Mouse (Mus musculus) testis, adult 2 months (tissue): ENCODE measurements around the gene Gata3. TPM values are rescaled to one million over a fixed set of nuclear protein-coding genes. Genes with fewer than 3 reads are reported as not detected.
A peak's percentile ranks its signal among the peaks of the same experiment; 100 is the strongest.

Experiments
- H3K27ac ChIP-seq: fragments of 200-500 bp; 2 replicates; pipeline ENCODE4 v1.5.1; 2012; ENCODE audit warnings: low read depth, low read length; ENCODE audit not compliant: control insufficient read depth, insufficient read depth
- H3K27me3 ChIP-seq: fragments of 200-500 bp; 2 replicates; pipeline ENCODE4 v1.6.1; 2012; ENCODE audit warnings: mild to moderate bottlenecking, low read length, moderate library complexity; ENCODE audit not compliant: control insufficient read depth, insufficient read depth
- H3K36me3 ChIP-seq: fragments of 200-500 bp; 2 replicates; pipeline ENCODE4 v1.6.1; 2012; ENCODE audit warnings: mild to moderate bottlenecking, low read length; ENCODE audit not compliant: control insufficient read depth, insufficient read depth
- H3K4me1 ChIP-seq: fragments of 200-500 bp; 2 replicates; pipeline ENCODE4 v1.6.1; 2012; ENCODE audit warnings: low read length; ENCODE audit not compliant: control insufficient read depth, insufficient read depth
- H3K4me3 ChIP-seq: fragments of 200-500 bp; 2 replicates; pipeline ENCODE4 v1.5.1; 2012; ENCODE audit warnings: low read depth, mild to moderate bottlenecking, low read length, moderate library complexity, mixed read lengths; ENCODE audit not compliant: control insufficient read depth
- CTCF ChIP-seq: fragments of 200-500 bp; IDR thresholded peaks from 2 replicates; pipeline ENCODE4 v1.5.1; 2012; ENCODE audit warnings: low read depth, mild to moderate bottlenecking, inconsistent platforms, low read length, moderate library complexity; ENCODE audit not compliant: control insufficient read depth, insufficient read depth, insufficient replicate concordance
- POLR2A ChIP-seq: fragments of 200-500 bp; IDR thresholded peaks from 2 replicates; pipeline ENCODE4 v1.6.1; 2012; ENCODE audit warnings: low read depth, mild to moderate bottlenecking, inconsistent platforms, low read length, moderate library complexity; ENCODE audit not compliant: control insufficient read depth
- polyA plus RNA-seq: library from polyadenylated mRNA; depleted of rRNA; stranded (reverse); fragments of >200 nt; gene quantifications from 2 replicates; pipeline ENCODE4 v1.2.3, GENCODE M21; 2012

Gene Gata3
- polyA plus RNA-seq, 1 experiment = 1.0 TPM

DNA sequence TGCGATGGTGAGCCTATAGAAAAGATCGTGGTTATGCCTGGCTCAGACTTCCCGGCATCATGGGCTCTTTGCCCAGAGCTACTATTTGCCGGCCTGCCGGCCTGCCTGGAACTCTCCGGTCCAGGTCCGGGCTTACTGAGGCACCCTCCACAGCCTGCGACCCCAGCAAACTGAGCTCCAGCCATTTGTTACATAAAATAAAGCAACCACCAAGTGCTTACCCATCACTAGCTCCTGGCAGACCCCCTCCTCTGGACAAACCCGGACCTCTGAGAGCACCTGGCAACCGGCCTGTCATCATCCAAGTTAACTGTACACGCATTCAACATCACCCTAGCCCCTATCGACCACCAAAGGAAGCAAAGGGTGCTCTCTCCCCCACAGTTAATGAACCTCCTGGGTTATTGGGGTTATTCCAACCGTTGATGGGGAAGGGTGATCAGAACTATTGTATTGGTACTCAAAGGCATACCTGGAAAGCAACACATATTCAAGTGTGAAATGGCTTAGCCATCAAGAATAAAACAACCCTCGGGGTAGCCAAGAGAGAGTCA lies 4.5 kb downstream of the Gata3 start:
- Histone ChIP-seq H3K27ac (no peak overlapping the region), H3K36me3 (no peaks in the 10 kb centered on the region), H3K4me1 (peaks cover 22% of the 10 kb centered on the region), H3K27me3 (peaks cover 27% of the 10 kb centered on the region), H3K4me3 (no peak overlapping the region)
- TF ChIP-seq CTCF (no peak), POLR2A (no peak)

- H3K27me3 ChIP-seq = peaks cover 25% of the 10 kb centered on the region
- no peak overlapping the region for H3K27ac ChIP-seq
- H3K4me3 ChIP-seq = no peak overlapping the region
- TF ChIP-seq POLR2A = no peak
- no peak for TF ChIP-seq CTCF
- peaks cover 19% of the 10 kb centered on the region for H3K4me1 ChIP-seq
- H3K36me3 ChIP-seq = no peaks in the 10 kb centered on the region
Observed at GRCm38 (mm10) chr2:9884533-9885216, 5.2 kb downstream of the Gata3 start.

DNA sequence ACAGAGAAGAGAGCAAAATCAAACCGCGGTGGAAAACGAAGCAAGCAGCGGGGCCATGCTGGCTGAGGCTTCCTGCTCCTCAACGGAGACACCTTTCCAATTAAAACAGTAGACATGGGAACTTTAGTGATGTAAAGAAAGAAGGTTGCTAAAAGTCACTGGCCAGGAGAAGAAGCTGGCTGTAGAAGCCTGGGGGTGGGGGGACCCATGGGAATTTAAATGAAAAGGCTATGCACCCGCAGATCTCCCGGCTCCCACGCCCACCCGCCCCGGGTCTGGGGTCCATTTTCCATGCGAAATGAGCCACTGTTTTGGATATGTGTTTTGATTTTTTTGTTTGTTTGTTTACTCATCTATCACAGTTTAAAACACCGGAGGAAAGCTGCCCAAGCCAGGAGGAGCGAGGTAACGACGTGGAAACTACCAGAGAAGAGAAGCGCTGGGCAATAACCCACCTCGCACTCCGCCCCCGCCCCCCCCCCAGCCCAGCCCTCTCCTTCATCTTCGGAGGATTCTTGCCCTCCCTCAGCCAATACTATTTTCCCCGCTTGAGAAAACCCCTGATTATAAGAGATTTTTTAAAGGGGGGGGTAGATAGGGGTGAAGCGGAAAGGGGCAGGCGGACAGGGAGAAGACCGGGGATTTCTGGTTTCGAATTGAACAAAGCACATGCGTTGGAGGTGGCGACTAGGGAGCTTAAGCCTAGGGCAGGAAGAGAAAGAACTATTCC lies 5.9 kb downstream of the Gata3 start:
- TF ChIP-seq POLR2A (no peak), CTCF (no peak)
- Histone ChIP-seq H3K4me1 (peaks cover 15% of the 10 kb centered on the region; the same call in 1 of the 2 replicates), H3K27me3 (peaks cover 25% of the 10 kb centered on the region), H3K27ac (no peak overlapping the region), H3K4me3 (peak overlapping the region; percentile 87; the same call in 1 of the 2 replicates), H3K36me3 (no peaks in the 10 kb centered on the region)

DNA sequence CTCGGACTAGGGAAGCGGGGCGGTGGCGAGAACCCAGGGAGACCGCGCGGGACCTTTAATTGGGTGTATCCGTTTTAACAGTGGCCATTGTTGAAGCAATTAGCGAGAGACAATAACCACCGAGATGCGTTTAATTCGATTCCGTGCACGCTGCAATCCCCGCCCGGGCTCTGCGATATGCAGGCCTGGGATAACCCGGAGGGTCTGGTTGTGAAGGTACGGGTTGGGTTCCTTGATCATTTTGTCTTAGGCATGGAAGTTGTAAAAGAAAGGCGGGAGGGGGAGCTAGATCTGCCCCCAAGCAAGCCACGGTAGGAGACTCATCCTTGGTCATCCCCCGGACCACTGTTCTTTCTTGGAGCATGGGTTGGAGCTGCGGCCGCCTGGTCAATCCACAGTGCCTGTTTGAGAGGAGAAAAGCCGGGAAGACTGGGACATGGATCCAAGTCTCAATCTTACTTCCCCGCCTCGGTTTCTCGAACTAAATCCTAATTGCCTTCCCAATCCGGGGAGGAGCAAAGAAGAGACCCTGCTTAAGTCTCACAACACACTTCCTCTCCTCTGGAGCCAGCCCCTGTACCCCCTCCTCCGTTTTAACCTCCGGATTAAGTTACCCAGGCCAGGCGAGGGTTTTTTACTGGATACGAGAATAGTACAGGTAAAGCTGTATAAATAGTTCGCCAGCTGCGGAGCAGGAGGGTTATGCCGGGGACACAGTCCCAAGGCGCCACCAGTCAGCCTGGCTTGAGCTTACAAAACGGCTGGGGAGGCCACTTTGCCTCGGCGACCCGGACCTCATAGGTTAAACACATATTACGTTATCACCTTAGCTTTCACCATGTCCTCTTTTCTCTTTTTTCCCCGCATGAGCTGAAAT lies 6.7 kb downstream of the Gata3 start:
- no peaks in the 10 kb centered on the region for H3K36me3 ChIP-seq
- H3K4me1 ChIP-seq = peaks cover 15% of the 10 kb centered on the region
- peaks cover 26% of the 10 kb centered on the region for H3K27me3 ChIP-seq
- H3K4me3 ChIP-seq = peak overlapping the region; percentile 87
- no peak for TF ChIP-seq POLR2A
- no peak overlapping the region for H3K27ac ChIP-seq

DNA sequence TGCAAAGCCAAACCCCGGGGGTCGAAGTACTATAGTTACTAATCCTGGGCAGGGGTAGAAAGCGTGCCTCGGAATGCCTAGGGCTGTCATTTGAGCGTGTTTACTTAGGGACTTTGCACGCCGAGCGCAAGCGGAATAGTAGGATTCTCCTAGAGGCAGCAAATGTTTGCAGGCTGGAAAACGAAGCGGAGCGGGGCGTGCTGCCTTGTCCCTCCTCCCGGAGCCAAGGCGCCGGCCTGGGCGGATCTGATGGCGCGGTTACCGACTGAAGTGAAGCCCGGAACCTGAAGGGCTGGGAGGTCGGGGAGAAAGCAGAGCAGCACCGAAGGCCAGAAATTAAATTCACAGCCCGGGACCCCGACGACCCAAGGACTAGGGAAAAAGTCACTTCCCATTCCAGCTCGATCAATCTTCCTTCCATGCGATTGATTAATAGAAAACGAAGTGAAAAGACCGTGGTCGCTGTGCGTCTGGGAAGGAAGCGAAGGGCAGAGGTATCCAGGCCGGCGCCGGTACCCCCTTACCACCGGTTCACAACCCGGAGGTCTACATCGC lies 7.4 kb downstream of the Gata3 start:
- Histone ChIP-seq H3K27ac (no peak overlapping the region), H3K36me3 (no peaks in the 10 kb centered on the region), H3K27me3 (peaks cover 28% of the 10 kb centered on the region), H3K4me3 (peak overlapping the region; percentile 87), H3K4me1 (peaks cover 15% of the 10 kb centered on the region)
- TF ChIP-seq POLR2A (no peak), CTCF (no peak)

DNA sequence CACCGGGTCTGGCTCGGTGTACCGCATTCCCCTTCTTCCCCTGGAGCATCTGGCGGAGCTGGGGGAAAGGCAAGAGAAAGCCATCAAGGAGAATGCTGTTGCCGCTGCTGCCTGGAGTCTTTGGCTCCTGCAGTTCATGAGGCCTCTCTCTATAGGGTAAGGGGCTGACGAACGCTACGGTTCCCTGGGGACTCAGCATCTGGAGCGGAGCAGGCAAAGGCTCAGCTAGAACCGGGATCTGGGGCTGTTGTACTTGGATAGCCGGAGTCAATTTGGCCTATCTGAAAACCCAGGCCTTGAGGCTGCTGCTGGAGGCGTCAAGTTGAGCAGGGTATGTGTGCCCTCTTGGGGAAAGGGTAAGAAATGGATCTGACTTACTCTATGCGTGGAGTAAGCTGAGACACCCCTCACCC lies 8.2 kb downstream of the Gata3 start:
- H3K27me3 ChIP-seq = peaks cover 28% of the 10 kb centered on the region
- no peak overlapping the region for H3K27ac ChIP-seq
- H3K36me3 ChIP-seq = no peaks in the 10 kb centered on the region
- TF ChIP-seq CTCF (no peak), POLR2A (no peak)
- peak overlapping the region; percentile 87 for H3K4me3 ChIP-seq
- H3K4me1 ChIP-seq = peaks cover 20% of the 10 kb centered on the region
